Mouse (Mus musculus) heart, postnatal 14 days (tissue): ENCODE data around the gene Nxpe3. TPM values are rescaled to one million over a fixed set of nuclear protein-coding genes. Genes with fewer than 3 reads are reported as not detected.

Experiments used
- DNase-seq, 2 experiments: peaks; one replicate each; pipeline ENCODE4 v3.0.0; 2021 to 2022
- intact Hi-C: fragments of 180-260 bp; cut with DNase I; formaldehyde crosslinking; loops from one replicate; pipeline ENCODE4 v1.15.1; 2025
- total RNA-seq, 2 experiments: library from RNA; stranded (reverse); gene quantifications; 2 replicates each; pipeline ENCODE4 v1.2.3; 2021

Gene Nxpe3
- total RNA-seq, 2 experiments from 2014 or later: 0.45 to 0.54 TPM

GRCm38 (mm10) chr16:55816202-55816941 lies 78.7 kb downstream of the Nxpe3 start:
- intact Hi-C loops: no loop called here
- DNase-seq: no peak

- no peak for DNase-seq
- intact Hi-C loops: no loop called here
Measured at GRCm38 (mm10) chr16:55815466-55815865, 79.6 kb downstream of the Nxpe3 start.

- no peak for DNase-seq
- intact Hi-C loops: no loop called here
Measured at GRCm38 (mm10) chr16:55814686-55815085, 80.4 kb downstream of the Nxpe3 start.

GRCm38 (mm10) chr16:55813916-55814315 lies 81.2 kb downstream of the Nxpe3 start:
- no peak for DNase-seq
- intact Hi-C loops: no loop called here

GRCm38 (mm10) chr16:55811792-55812191 lies 83.3 kb downstream of the Nxpe3 start:
- intact Hi-C loops: no loop called here
- DNase-seq: no peak

GRCm38 (mm10) chr16:55809779-55810514 lies 85.1 kb downstream of the Nxpe3 start:
- intact Hi-C loops: no loop called here

GRCm38 (mm10) chr16:55809345-55809744 lies 85.7 kb downstream of the Nxpe3 start:
- intact Hi-C loops: no loop called here
- DNase-seq: no peak

More at GRCm38 (mm10) chr16:55809779-55810514, 85.1 kb downstream of the Nxpe3 start:
- no peak for DNase-seq

- DNase-seq: no peak
- intact Hi-C loops: no loop called here
Measured at GRCm38 (mm10) chr16:55807505-55807932, 87.6 kb downstream of the Nxpe3 start.

- intact Hi-C loops: no loop called here
- no peak for DNase-seq
Measured at GRCm38 (mm10) chr16:55804799-55805198, 90.3 kb downstream of the Nxpe3 start.

GRCm38 (mm10) chr16:55801629-55802028 lies 93.5 kb downstream of the Nxpe3 start:
- intact Hi-C loops: no loop called here
- DNase-seq: no peak

- intact Hi-C loops: no loop called here
- DNase-seq: no peak
Measured at GRCm38 (mm10) chr16:55798845-55799244, 96.2 kb downstream of the Nxpe3 start.

- no peak for DNase-seq
- intact Hi-C loops: no loop called here
Measured at GRCm38 (mm10) chr16:55790326-55790725, 104.8 kb downstream of the Nxpe3 start.

Other genes starting within 250 kb of the Nxpe3 start
- 1 to 10 TPM; 2.9 to 3.3 TPM for gene Nfkbiz, start 56.4 kb downstream of the Nxpe3 start, total RNA-seq
- gene Cep97, start 39.6 kb upstream of the Nxpe3 start, total RNA-seq: 1 to 10 TPM; 5.8 to 7.7 TPM
- gene Rpl24, start 71.0 kb upstream of the Nxpe3 start, total RNA-seq: 100 to 1,000 TPM; 532 to 562 TPM
- 10 to 100 TPM; 11.5 to 12.5 TPM for gene Zbtb11, start 78.6 kb upstream of the Nxpe3 start, total RNA-seq
- gene Pcnp, start 134.5 kb upstream of the Nxpe3 start, total RNA-seq: 10 to 100 TPM; 54.5 to 56.1 TPM
- gene Trmt10c, start 142.5 kb upstream of the Nxpe3 start, total RNA-seq: 10 to 100 TPM; 10.9 to 13.0 TPM
- gene Senp7, start 153.1 kb upstream of the Nxpe3 start, total RNA-seq: 10 to 100 TPM; 17.9 to 18.7 TPM